Mouse (Mus musculus) megakaryocyte, embryonic 14.5 days (primary cell): ENCODE measurements around the gene Thoc5. TPM values are rescaled to one million over a fixed set of nuclear protein-coding genes. Genes with fewer than 3 reads are reported as not detected.
A peak's percentile ranks its signal among the peaks of the same experiment; 100 is the strongest.

Experiments
- H3K27me3 ChIP-seq: replicated peaks from 2 replicates; pipeline ENCODE3; 2012; ENCODE audit warnings: inconsistent platforms
- H3K36me3 ChIP-seq: replicated peaks from 2 replicates; pipeline ENCODE3; 2012; ENCODE audit warnings: low read length, inconsistent platforms, mixed read lengths
- H3K4me1 ChIP-seq: 2 replicates; pipeline ENCODE4 v1.6.1; 2012; ENCODE audit warnings: inconsistent platforms
- H3K4me3 ChIP-seq: replicated peaks from 2 replicates; pipeline ENCODE3; 2012; ENCODE audit warnings: moderate library complexity, mild to moderate bottlenecking, inconsistent platforms
- H3K9me3 ChIP-seq: 2 replicates; pipeline ENCODE4 v1.6.1; 2012; ENCODE audit warnings: inconsistent platforms
- FLI1 ChIP-seq: IDR thresholded peaks from 2 replicates; pipeline ENCODE4 v1.6.1; 2012; ENCODE audit warnings: low read length, inconsistent platforms, mixed read lengths
- GATA1 ChIP-seq: IDR thresholded peaks from 3 replicates; pipeline ENCODE4 v1.6.1; 2012; ENCODE audit warnings: mixed read lengths, low read length, inconsistent platforms, borderline replicate concordance
- polyA plus RNA-seq: library from polyadenylated mRNA; stranded (reverse); fragments of >175 nt; gene quantifications from 2 replicates; pipeline ENCODE4 v1.2.3, GENCODE M21; 2012; ENCODE audit warnings: low replicate concordance; ENCODE audit not compliant: insufficient read depth

Gene Thoc5
- polyA plus RNA-seq, 1 experiment = 3.9 TPM

- Histone ChIP-seq H3K36me3 (no peaks in the 10 kb centered on the region), H3K27me3 (no peaks in the 10 kb centered on the region), H3K4me3 (no peak overlapping the region), H3K9me3 (no peaks in the 10 kb centered on the region), H3K4me1 (peaks cover 83% of the 10 kb centered on the region)
- no peak for TF ChIP-seq FLI1
- TF ChIP-seq GATA1 = no peak
Measured at GRCm38 (mm10) chr11:4968376-4968775, 73.3 kb downstream of the Thoc5 start.

DNA sequence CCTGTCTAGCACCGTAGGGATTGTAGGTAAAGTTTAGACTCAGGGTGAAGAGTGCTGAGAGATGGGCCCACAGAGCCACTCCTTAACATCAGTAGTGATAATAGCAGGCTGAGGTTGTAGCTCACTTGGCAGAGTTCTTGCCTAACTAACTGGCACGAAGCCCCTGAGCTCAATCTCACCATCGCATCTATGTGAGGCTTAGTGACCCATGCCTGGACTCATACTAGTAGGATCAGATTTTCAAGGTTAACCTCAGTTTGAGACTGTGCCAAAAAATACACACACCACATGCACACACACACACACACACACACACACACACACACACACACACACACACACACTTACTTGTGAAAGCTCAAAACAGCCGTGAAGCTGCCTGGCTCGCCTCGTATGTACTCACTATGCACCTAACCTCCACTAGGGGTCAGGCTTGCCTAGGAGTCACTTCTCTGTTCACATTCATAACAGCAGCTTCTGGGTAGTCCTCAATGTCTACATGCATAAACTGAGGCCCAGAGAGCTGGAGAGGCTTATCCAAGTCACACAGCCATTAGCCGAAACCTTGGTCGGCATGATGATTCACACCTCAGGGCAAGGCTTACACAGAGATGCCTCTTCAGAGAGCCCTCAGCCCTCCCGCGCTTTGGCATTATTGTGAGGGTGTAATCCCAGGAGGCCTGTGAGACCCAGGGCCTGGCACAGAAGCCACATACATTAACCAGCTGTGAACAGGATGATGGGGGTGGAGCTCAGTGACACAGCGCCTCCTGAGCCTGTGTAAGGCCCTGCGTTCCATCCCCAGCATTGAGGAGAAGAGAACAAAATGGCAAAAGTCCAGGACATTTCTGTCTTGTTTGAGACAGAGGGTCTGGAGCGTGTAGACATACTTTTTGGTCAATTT is 78.1 kb downstream of the Thoc5 start:
- H3K27me3 ChIP-seq = peaks cover 9% of the 10 kb centered on the region
- H3K4me3 ChIP-seq = peak overlapping the region; percentile 46
- TF ChIP-seq GATA1 (no peak), FLI1 (no peak)
- H3K36me3 ChIP-seq = no peaks in the 10 kb centered on the region
- peaks cover 69% of the 10 kb centered on the region for H3K4me1 ChIP-seq
- no peaks in the 10 kb centered on the region for H3K9me3 ChIP-seq

GRCm38 (mm10) chr11:4973871-4974256 is 78.7 kb downstream of the Thoc5 start:
- TF ChIP-seq GATA1 (no peak), FLI1 (no peak)
- Histone ChIP-seq H3K9me3 (no peaks in the 10 kb centered on the region), H3K27me3 (peaks cover 12% of the 10 kb centered on the region), H3K36me3 (no peaks in the 10 kb centered on the region), H3K4me3 (no peak overlapping the region), H3K4me1 (peaks cover 63% of the 10 kb centered on the region)

GRCm38 (mm10) chr11:4974376-4975122 is 79.4 kb downstream of the Thoc5 start:
- peak overlapping the region; percentile 85 for H3K4me3 ChIP-seq
- H3K4me1 ChIP-seq = peaks cover 56% of the 10 kb centered on the region
- no peaks in the 10 kb centered on the region for H3K9me3 ChIP-seq
- TF ChIP-seq GATA1 = no peak
- no peak for TF ChIP-seq FLI1
- H3K27me3 ChIP-seq = peaks cover 12% of the 10 kb centered on the region
- H3K36me3 ChIP-seq = no peaks in the 10 kb centered on the region

DNA sequence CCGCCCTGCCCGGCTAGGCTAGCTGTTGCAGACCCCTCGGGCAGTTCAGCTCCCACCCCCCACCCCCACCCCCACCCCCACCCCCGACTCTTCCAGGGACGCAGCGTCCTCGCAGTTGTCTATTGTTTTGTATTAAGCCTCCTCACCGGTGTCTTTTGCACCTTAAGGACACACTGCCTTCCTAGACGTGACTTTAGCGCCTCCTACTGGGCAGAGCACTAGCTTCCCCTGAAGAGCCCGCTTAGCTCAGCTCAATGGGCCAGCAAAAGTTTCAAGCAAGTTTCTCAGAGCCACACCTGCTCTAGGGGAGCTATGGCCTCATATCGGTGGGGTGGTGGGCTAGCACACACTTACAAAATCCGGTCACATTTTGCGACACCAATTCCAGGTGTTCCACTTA is 80.5 kb downstream of the Thoc5 start:
- peaks cover 45% of the 10 kb centered on the region for H3K4me1 ChIP-seq
- H3K36me3 ChIP-seq = no peaks in the 10 kb centered on the region
- peak overlapping the region; percentile 86 for H3K4me3 ChIP-seq
- peaks cover 15% of the 10 kb centered on the region for H3K27me3 ChIP-seq
- H3K9me3 ChIP-seq = no peaks in the 10 kb centered on the region
- TF ChIP-seq FLI1 (no peak), GATA1 (no peak)

Other genes with a start within 250 kb of the Thoc5 start
- 26.4 and 27.4 TPM in 2 replicates for gene Uqcr10, start 191.0 kb upstream of the Thoc5 start, polyA plus RNA-seq
- gene Zmat5, start 190.6 kb upstream of the Thoc5 start, polyA plus RNA-seq = 75.1 and 119 TPM in 2 replicates
- gene Cabp7, start 148.5 kb upstream of the Thoc5 start, polyA plus RNA-seq = not detected in 2 replicates
- gene Nf2, start 45.8 kb upstream of the Thoc5 start, polyA plus RNA-seq = 21.2 and 59.3 TPM in 2 replicates
- gene Nipsnap1, start 21.4 kb upstream of the Thoc5 start, polyA plus RNA-seq = 9.5 TPM in 1 of 2 replicates, not detected in the other
- 3.8 and 7.2 TPM in 2 replicates for gene Nefh, start 52.7 kb downstream of the Thoc5 start, polyA plus RNA-seq
- 57.8 and 66.6 TPM in 2 replicates for gene Ap1b1, start 91.5 kb downstream of the Thoc5 start, polyA plus RNA-seq
- 12.0 and 22.3 TPM in 2 replicates for gene Rasl10a, start 162.8 kb downstream of the Thoc5 start, polyA plus RNA-seq
- 1,288 and 2,398 TPM in 2 replicates for gene Gas2l1, start 170.0 kb downstream of the Thoc5 start, polyA plus RNA-seq
- gene Rhbdd3, start 203.6 kb downstream of the Thoc5 start, polyA plus RNA-seq = 28.8 and 47.9 TPM in 2 replicates
- 186 and 838 TPM in 2 replicates for gene Ewsr1, start 203.9 kb downstream of the Thoc5 start, polyA plus RNA-seq